ENCODE assay signal across 17 mouse cellular contexts in genomic region chr13:82907689-82908088, GRCm38 (mm10).
"Had no signal": no experiment of that assay in that cellular context is flagged by ENCODE, and none has a peak within 500 bp of the region (broad histone marks: within the 10 kb centered on the region; RNA-seq: fewer than 3 reads in every experiment).

No protein-coding gene starts in this region.

- ATAC-seq: liver, postnatal 0 days; lung, postnatal 0 days; midbrain, embryonic 13.5 days; midbrain, embryonic 15.5 days had no signal

- DNase-seq: liver, postnatal 0 days; lung, adult 2 months; lung, postnatal 14 days; lung, postnatal 36 days; right cerebral cortex, postnatal 14 days; thymus, adult 18-20 months; thymus, postnatal 14 days; thymus, postnatal 36 days had no signal

- H3K4me3 ChIP-seq: lung, embryonic 15.5 days; megakaryocyte, embryonic 14.5 days; midbrain, embryonic 13.5 days; midbrain, embryonic 15.5 days; neural tube, embryonic 12.5 days; stomach, embryonic 15.5 days had no signal

- H3K27ac ChIP-seq: lung, embryonic 15.5 days; macrophage; midbrain, embryonic 13.5 days; midbrain, embryonic 15.5 days; neural tube, embryonic 12.5 days; stomach, embryonic 15.5 days; stomach, postnatal 0 days had no signal
